Mouse (Mus musculus) cerebellum, adult 11-12 months (tissue): Measurements from ENCODE around the gene Trim46.

Experiments used
- DNase-seq: peaks from one replicate; pipeline ENCODE4 v3.0.0; 2022

The Trim46 gene

DNA sequence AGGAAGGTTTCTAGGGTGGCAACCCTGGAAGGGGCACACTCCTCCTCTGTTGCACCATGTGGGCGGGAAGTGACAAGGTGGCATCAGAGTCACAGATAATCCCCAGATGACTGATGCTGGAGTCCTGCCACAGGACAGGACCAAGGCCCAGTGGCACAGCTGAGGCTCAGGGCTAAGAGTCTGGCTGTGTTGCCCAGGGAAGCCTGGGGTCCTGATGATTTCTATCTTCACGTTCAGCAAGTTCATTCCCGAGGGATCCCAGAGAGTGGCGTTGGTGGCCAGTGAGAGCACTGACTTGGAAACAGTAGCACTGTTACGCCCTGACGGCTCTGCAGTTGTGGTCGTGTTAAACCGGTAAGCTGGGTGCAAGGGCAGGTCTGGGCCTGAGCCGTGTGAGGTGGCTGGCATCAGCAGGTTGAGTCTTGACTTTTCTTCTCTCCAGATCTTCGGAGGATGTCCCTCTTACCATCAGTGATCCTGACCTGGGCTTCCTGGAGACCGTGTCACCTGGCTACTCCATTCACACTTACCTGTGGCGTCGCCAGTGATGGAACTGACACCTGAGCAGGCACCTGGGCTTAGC, 37.9 kb downstream of the Trim46 start:
- no peak for DNase-seq

GRCm38 (mm10) chr3:89206695-89207094, 39.4 kb downstream of the Trim46 start:
- no peak for DNase-seq

GRCm38 (mm10) chr3:89206079-89206478, 40.0 kb downstream of the Trim46 start:
- no peak for DNase-seq

DNA sequence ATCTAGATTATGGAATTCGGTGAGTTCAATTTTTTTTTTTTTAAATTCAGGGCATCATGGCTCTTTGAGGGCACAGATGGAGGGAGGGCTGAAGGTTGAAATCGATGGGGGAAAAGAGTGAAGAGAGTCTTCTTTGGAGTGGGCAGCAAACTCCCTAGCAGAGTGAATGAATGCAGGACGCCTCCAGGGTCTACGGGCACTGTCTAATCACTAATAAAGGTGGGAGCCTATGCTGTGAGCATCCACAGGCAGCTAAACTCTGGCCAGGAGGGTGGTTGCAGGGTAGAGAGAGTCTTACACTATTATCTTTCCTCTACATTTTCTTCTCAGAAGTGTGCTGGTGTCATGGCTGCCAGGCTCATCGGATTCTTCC, 43.0 kb downstream of the Trim46 start:
- no peak for DNase-seq

DNA sequence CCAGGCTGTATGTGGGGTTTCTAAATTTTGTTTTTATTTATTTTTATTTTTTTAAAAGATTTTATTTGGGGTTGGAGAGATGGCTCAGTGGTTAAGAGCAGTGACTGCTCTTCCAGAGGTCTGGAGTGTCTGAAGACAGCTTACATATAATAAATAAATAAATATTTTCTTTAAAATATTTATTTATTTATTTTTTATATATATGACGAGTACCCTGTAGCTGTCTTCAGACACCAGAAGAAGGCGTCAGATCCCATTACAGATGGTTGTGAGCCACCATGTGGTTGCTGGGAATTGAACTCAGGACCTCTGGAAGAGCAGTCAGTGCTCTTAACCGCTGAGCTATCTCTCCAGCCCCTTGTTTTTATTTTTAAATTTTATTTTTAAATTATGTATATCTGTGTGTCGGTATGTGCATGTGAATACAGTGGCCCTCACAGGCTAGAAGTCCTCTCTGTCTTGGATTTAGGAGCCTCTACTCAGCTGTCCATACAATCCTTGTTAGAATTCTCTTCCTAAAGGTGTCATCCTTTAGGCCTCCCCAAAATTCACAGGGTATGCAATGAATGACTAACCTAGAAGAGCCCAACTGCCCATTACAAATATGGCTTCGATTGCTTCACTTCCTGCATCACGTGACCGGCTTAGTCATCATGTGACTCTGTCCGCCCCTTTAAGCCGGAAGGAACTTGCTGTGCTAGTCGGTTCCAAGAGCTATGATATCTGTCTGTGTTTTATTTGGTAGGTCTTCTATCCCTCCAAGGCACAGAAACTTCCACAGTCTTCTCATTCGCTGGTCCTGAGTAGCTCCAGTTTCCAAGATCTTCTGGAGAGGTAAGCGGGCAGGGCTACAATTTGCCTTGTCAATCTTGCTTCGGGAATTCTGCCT, 43.6 kb downstream of the Trim46 start, which contains the start of gene Gba:
Gene Gba (plus strand): TSS at position 676 of the 889 bp plus-strand sequence.
- peak; percentile 83 for DNase-seq

DNA sequence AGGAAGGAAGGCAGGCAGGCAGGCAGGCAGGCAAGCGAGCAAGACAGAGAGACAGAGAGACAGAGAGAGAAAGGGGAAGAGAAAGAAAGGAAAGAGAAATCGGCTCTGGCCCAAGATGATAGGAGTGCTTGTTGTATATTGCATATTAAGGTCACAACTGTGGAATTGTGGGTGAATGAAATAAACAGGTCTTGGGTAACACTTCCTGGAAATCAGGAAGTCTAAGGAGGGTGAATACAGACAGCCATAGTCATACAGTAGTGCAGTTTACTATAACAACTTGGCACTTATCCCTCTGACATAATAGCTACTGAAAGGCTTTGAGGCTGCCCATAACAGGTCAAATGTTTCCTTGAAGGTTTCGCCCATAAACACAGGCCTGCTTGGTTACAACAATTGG, 46.3 kb downstream of the Trim46 start:
- no peak for DNase-seq

- DNase-seq = peak; percentile 82
Observed at GRCm38 (mm10) chr3:89195979-89196877, 49.9 kb downstream of the Trim46 start.

DNA sequence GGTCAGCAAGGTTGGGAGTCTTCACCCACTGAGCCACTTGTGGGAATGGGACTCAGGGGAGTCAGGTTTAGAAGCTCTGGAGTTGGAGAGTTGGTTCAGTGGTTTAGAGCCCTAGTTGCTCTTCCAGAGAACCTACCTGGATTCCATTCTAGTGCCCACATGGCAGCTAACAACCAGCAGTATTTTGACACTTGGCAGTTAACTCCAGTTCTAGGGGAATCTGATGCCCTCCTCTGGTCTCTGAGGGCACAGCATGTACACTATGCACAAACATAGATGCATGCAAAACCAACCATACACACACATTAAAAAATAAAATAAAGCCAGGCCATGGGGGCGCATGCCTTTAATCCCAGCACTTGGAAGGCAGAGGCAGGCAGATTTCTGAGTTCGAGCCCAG, 52.3 kb downstream of the Trim46 start:
- DNase-seq = no peak

GRCm38 (mm10) chr3:89193351-89193750, 52.8 kb downstream of the Trim46 start:
- no peak for DNase-seq

DNA sequence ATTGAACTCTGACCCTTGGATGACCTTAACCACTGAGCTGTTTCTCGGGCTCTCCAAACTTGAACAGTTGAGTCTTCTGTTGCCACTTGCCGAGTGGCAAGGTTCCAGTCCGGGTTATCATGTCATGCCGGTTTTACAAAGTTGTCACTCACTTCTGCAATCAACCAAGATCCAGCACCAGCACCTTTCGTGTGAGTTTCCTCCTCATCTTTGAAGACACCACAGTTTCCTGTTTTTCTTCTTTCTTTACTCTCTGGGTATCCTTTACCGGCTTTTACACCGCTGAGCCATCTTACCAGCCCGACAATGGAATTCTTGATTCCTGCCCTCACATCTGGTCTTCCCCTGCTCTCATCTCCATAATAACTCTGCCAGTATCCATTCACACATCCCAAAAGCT, 55.7 kb downstream of the Trim46 start:
- no peak for DNase-seq

GRCm38 (mm10) chr3:89188478-89188875, 57.6 kb downstream of the Trim46 start:
- DNase-seq = no peak

- no peak for DNase-seq
Observed at GRCm38 (mm10) chr3:89187690-89188477, 58.2 kb downstream of the Trim46 start.

DNA sequence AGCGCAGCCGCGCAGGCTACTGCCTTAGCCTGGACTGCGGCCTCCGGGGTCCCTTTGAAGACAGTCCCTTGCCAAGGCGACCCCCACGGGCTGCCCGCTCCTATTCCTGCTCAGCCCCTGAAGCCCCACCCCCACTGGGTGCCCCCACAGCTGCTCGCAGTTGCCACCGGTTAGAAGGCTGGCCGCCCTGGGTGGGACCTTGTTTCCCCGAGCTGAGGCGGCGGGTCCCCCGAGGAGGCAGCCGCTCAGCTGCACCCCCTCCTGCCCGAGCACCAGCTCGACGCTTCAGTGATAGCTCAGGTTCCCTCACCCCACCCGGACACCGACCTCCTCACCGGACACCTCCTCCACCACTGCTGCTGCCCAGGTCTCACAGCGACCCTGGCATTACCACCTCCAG, 58.9 kb downstream of the Trim46 start:
- no peak for DNase-seq
